Comparison of ENCODE assay signal across 8 mouse cellular contexts in the genomic region with DNA sequence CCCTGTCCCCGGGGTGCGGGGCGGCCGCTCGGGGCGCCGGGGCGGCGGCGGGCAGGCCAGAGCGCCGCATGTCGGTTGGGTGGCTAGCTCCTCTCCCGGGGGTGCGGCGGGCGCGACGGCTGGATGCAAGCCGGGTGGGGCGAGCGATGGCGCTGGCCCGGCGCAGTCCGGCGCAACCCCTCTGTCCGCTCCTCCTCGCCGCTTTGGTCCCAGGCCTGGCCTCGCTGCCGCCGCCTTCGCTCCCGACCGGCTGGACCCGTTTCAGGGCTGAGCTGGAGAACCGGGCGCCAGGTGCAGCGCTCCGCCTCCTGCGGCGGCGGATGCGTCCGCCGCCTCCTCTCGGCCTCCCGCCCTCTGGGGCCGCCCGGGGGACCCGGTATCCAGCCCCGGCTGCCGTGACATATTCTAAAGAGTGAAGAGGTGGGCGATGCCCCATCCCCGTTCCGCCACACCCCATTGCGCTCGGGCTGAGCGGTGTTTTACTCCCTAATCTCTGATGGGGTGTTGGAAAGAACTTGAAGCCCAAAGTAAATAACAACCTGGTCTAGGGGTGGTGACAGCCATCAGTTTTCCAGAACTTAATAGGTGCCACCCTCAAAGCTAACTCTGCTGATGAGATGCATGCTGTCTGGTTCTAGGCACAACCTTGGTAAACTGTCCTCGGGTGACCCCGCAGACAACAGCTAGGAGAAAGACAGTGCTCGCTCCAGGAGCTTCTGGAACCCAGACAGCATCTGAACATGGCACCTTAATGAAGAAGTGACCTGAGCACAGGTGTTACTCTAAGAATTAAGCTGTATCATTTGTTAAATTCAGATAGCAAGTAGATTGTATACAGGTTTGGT. TPM values are rescaled to one million over a fixed set of nuclear protein-coding genes. Genes with fewer than 3 reads are reported as not detected.
DNase-seq lines count a peak whose midpoint lies in the region; ATAC-seq and TF ChIP-seq lines count a peak whose summit lies in the region.

A gene (minus strand): TSS at position 407 of the 845 bp plus-strand sequence.

- no peaks in the 10 kb centered on the region for H3K9me3 ChIP-seq in hindbrain, postnatal 0 days (ENCODE audit: low read length)

- intact Hi-C loops in gastrocnemius, postnatal 14 days (cut with DNase I; ENCODE audit: low total_unique reads), result no loop called here
- intact Hi-C loops in left cerebral cortex, postnatal 10 days (cut with DNase I), result loop anchor here (5.0 kb wide), 1 partner anchor 80 kb away; no protein-coding TSS in a partner anchor

- no peaks in the 10 kb centered on the region for H3K4me1 ChIP-seq in hindbrain, postnatal 0 days (ENCODE audit: insufficient read depth, low read length)

- ATAC-seq in hindbrain, postnatal 0 days, result peak; percentile 64
- ATAC-seq in megakaryocyte, adult 5-6 weeks (ENCODE audit: poor library complexity, severe bottlenecking), result peak; percentile 27

- peak within 1 kb of the TSS; percentile 83 for H3K4me2 ChIP-seq in hindbrain, postnatal 0 days (ENCODE audit: low read depth, low read length)

- peak within 1 kb of the TSS; percentile 89 for H3K27ac ChIP-seq in hindbrain, postnatal 0 days

- no peaks in the 10 kb centered on the region for H3K27me3 ChIP-seq in hindbrain, postnatal 0 days (ENCODE audit: insufficient read depth, low read length)

- no peaks in the 10 kb centered on the region for H3K36me3 ChIP-seq in hindbrain, postnatal 0 days (ENCODE audit: insufficient read depth, low read length)

- peak within 1 kb of the TSS; percentile 89 for H3K4me3 ChIP-seq in hindbrain, postnatal 0 days (ENCODE audit: low read length)

- DNase-seq in T-cell, adult 2 months (ENCODE audit: low spot score), result peak; percentile 59
- DNase-seq in cerebellum, postnatal 36 days, result peak; percentile 79 to 82
- peak; percentile 61 for DNase-seq in gastrocnemius, postnatal 14 days
- DNase-seq in hindbrain, postnatal 0 days (ENCODE audit: low spot score), result peak; percentile 66
- DNase-seq in left cerebral cortex, postnatal 10 days (ENCODE audit: extremely low spot score in 1 of 2, low spot score in 2 of 2), result peak in 1 of 2 experiments; percentile 62
- DNase-seq in right cerebral cortex, adult 18-20 months, result peak; percentile 49
- peak; percentile 69 for DNase-seq in urinary bladder, postnatal 14 days (ENCODE audit: low spot score)

- WGBS in hindbrain, postnatal 0 days, result 3% methylated on average over 54 of the region's 63 CpGs

- peak within 1 kb of the TSS; percentile 93 for H3K9ac ChIP-seq in hindbrain, postnatal 0 days (replicated peaks; ENCODE audit: low read length)

- TF ChIP-seq CTCF in hindbrain, postnatal 0 days (IDR thresholded peaks at IDR 0.05; ENCODE audit: low read depth), result no peak

RNA-seq across cellular contexts. Expression of the gene that starts here (rescaled TPM):
- total RNA-seq in gastrocnemius, postnatal 14 days (2021), result 1 to 10 TPM; 6.1 to 6.4 TPM
- 42.8 and 47.0 TPM in 2 replicates for total RNA-seq in hindbrain, postnatal 0 days (2014; rRNA removed)
- 9.1 and 10.6 TPM in 2 replicates for polyA plus RNA-seq in hindbrain, postnatal 0 days (2015; fragmentation: Nextera tagmentation; extraction: Ambion mirVana)
- 10 to 100 TPM; 69.3 to 70.1 TPM for total RNA-seq in left cerebral cortex, postnatal 10 days (2021)
- 30.6 and 33.0 TPM in 2 replicates for total RNA-seq in megakaryocyte, adult 5-6 weeks (2015)
- 26.8 and 31.8 TPM in 2 replicates for total RNA-seq in megakaryocyte, adult 5-6 weeks (2017)
